Mouse (Mus musculus): ENCODE measurements around the gene 5031439G07Rik. TPM values are rescaled to one million over a fixed set of nuclear protein-coding genes. Genes with fewer than 3 reads are reported as not detected.

5031439G07Rik gene
- total RNA-seq (2023) = 10 to 100 TPM; 14.4 to 22.4 TPM

DNA sequence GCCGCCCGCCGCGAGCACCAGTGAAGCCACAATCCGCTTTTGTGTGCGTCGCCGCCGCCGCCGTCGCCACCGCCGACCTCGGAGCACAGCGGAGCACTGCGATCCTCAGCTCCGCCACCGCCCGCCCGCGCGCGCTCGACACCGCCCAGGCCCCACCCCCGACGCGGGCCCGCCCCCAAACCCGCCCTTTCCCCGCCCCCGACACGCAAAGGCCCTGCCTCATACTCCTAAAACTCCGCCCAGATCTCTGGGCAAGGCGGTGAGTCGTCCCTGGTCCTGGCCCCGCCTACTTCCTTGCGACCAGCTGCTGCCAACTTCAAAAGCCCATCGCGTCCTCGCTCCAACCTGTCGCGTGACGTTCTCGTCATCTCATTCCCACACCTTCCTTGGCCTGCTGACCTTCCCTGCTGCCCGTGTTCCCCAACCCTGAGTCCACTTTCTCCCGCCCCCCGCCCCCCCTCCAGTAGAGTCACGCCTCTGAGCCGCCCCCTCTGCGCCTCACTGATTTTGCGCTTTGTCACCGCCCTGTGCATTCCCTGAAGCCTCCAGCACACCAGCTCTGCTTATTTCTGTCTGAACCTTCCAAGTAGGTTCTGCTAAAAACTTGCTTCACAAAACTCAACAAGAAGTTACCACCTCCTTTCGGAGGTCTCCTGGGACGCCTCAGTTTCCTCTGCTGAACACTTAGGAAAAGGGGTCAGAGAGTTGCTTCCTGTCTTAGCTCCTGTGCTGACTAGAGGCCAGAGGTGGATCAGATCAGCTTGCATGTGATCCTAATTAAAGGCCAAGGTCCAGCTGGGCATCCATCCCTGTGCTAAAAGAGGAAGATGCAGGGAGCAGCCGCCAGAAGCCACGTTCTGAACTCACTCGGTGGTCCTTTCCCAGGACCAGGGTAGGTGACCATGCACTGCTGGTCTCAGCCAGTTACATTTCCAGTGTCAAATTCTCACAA lies at the start of gene 5031439G07Rik:
Gene 5031439G07Rik, minus strand, starts transcription at position 678 of the 952 bp plus-strand sequence.

DNA sequence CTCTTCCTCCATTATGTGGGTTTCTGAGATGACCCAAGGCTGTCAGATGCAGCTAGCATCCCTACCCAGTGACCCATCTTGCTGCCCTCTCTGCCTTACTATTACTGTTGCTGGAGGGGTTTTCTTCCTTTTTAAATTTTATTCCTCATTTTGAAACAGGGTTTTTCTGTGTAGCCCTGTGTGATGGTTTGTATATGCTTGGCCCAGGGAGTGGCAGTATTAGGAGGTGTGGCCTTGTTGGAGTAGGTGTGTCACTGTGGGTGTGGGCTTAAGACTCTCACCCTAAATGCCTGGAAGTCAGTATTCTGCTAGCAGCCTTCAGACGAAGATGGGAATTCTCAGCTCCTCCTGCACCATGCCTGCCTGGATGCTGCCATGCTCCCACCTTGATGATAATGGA lies 40.3 kb upstream of the 5031439G07Rik start, which contains the start of gene Fam118a:
Gene Fam118a, plus strand, starts transcription at position 301 of the 400 bp plus-strand sequence.

DNA sequence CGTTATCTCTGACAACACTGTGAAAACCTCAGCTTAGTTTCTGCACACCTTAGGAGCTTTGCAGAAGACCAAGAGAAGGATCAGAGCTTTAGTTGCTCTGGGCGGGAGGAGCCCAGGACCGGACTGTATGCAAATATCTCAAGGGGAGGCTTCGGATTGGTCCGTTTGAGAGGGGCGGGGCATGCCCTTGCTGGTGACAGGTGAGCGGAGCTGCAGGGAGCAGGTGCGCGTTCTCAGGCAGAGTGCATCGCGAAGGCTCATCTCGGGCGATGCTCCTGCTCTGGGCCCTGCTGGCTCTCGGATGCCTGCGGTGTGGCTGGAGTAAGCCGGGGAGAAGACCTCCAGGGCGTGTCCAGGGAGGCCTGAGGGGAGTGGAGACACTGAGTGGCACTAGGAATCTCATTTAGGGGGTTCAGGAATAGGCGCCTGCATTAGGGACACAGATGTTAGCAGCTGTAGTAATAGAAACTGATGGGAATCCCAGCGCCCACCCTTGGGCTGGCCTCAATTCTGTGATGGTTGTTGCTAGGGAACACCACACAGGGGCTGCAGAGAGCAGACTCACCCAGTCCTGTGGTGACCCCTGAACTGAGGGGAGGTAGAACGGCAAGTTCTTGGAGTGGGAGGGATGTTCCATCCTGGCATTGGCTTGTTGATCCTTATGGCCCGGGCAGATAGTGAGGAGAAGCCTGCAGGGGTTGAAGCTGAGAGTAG lies 28.8 kb upstream of the 5031439G07Rik start, which contains the start of gene Upk3a:
Gene Upk3a, plus strand, starts transcription at position 191 of the 714 bp plus-strand sequence.

DNA sequence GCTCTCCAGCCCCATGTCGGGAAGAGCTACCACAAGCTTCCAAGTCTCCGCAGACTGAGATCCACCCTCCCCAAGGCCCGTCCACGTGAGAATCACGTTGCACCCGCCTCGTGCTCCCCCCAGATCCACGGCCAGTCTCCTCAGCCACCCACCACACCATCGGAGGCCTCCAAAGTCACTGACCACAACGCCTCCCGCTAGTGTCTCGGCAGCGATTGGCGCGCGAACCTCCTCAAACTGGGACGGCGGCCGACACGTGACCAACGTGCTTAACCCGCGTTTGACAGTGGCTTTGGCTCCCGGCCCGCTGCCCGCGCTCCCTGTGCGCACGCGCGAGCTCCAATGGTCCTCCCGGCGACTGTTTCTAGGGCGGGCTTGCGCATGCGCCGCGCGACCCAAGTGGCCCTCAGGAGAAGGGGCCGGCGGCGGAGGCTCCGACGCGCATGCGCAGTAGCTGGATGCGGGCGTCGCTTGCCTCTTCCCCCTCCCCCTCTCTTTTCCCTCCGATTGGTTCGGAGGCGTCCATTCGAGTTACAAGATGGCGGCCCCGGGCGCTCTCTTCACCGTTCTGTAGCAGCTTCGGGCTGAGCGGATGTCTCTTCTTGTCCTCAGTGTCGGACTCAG lies 65.4 kb downstream of the 5031439G07Rik start, which contains the start of gene Nup50:
Gene Nup50, plus strand, starts transcription at position 528 of the 624 bp plus-strand sequence.

DNA sequence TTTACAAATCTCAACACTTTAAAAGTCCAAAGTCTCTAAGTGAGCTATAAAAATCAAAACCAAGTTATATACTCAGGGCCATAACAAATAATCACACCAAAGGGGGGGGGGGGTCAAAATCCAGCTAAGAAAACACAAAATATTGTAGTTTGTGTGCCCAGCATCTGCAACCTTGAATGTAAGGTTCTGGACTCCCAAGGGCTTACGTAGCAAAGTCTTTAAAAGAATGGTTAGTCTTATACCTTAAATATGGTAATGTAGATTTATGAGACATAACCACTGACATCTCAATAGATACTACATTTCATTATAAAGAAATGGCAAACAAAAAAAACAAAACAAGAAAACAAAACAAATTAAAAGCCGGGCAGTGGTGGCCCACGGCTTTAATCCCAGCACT lies 68.4 kb downstream of the 5031439G07Rik start, which contains the start of gene Gm29666:
Gene Gm29666, minus strand, starts transcription at position 101 of the 400 bp plus-strand sequence.

Other genes starting within 250 kb of the 5031439G07Rik start
- gene Phf21b, start 132.5 kb downstream of the 5031439G07Rik start, total RNA-seq (2023) = 10 to 100 TPM in 1 of 2 experiments, 1 to 10 TPM in 1; 8.3 to 12.9 TPM
- gene Gm29666, start 68.5 kb downstream of the 5031439G07Rik start, total RNA-seq (2023) = under 1 TPM; 0.59 to 0.67 TPM
- gene Nup50, start 65.1 kb downstream of the 5031439G07Rik start, total RNA-seq (2023) = 10 to 100 TPM; 67.5 to 68.5 TPM
- gene Upk3a, start 28.6 kb upstream of the 5031439G07Rik start, total RNA-seq (2023) = not detected
- gene Fam118a, start 40.4 kb upstream of the 5031439G07Rik start, total RNA-seq (2023) = 10 to 100 TPM; 59.3 to 69.5 TPM
- not detected for gene Smc1b, start 143.4 kb upstream of the 5031439G07Rik start, total RNA-seq (2023)
- gene Ribc2, start 143.5 kb upstream of the 5031439G07Rik start, total RNA-seq (2023) = not detected
- 1 to 10 TPM in 1 of 2 experiments, under 1 TPM in 1; 0.95 to 1.4 TPM for gene Fbln1, start 217.4 kb upstream of the 5031439G07Rik start, total RNA-seq (2023)